Mouse (Mus musculus): Measurements from ENCODE around the gene Trpm3.

DNA sequence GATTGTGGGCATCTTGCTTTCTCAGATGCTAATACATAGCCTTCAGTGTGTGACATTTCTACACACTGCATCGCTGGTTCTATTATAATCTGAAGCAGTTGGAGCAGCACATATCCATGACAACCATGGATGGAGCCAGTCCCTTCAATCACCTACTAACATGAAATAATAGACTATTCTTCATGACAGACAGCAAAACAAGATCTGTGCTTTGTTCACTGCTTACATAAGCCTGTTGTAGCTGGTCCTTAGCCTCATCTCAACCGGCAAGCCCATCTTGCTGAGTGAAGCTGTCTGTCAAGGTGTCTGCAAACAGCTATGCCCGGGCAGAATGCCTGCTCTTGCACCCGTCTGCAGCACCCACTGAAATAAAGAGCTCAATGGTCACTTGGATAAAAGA, 819.6 kb downstream of the Trpm3 start:
- TF ChIP-seq CTCF (IDR thresholded peaks at IDR 0.05; ENCODE audit: extremely low read depth, insufficient read depth, insufficient read length, insufficient replicate concordance): no peak
- TF ChIP-seq POLR2A (IDR thresholded peaks at IDR 0.05; ENCODE audit: low read depth, low read length): no peak

All from spleen, adult 2 months (tissue).